In genomic region chr10:41609475-41609874, GRCm38 (mm10) we compare ENCODE assay signal across 21 mouse cellular contexts.
DNase-seq lines count a peak whose midpoint lies in the region; ATAC-seq and TF ChIP-seq lines count a peak whose summit lies in the region.
"Had no signal": no experiment of that assay in that cellular context is flagged by ENCODE, and none has a peak within 500 bp of the region (broad histone marks: within the 10 kb centered on the region; RNA-seq: fewer than 3 reads in every experiment).

No protein-coding gene starts in this region.

- H3K36me3 ChIP-seq in kidney, adult 2 months (ENCODE audit: control insufficient read depth, insufficient read depth, low read length), result no peaks in the 10 kb centered on the region
- no peaks in the 10 kb centered on the region for H3K36me3 ChIP-seq in kidney, embryonic 14.5 days (ENCODE audit: control insufficient read depth, insufficient read depth, low read length)
- H3K36me3 ChIP-seq in small intestine, adult 2 months (ENCODE audit: control insufficient read depth, insufficient read depth, low read length), result no peaks in the 10 kb centered on the region
- no peaks in the 10 kb centered on the region for H3K36me3 ChIP-seq in thymus, adult 2 months (ENCODE audit: control insufficient read depth, insufficient read depth, low read length)
- H3K36me3 ChIP-seq: embryonic facial prominence, embryonic 10.5 days; G1E; hindbrain, embryonic 13.5 days had no signal

- DNase-seq in kidney, adult 2 months, result peak; percentile 72
- peak; percentile 49 for DNase-seq in kidney, adult 8-10 months
- no peak for DNase-seq in lung, adult 2 months
- no peak for DNase-seq in cerebellum, adult 18-20 months
- DNase-seq in thymus, adult 2 months, result no peak
- DNase-seq: adrenal gland, adult 2 months; cerebellum, adult 11 months; cerebellum, postnatal 10 days; forebrain, postnatal 0 days; gastrocnemius, postnatal 25 days; thymus, postnatal 36 days had no signal

- no peak overlapping the region for H3K9ac ChIP-seq in kidney, embryonic 14.5 days (ENCODE audit: low read depth, low read length)
- H3K9ac ChIP-seq: forebrain, postnatal 0 days; hindbrain, embryonic 13.5 days had no signal

- TF ChIP-seq POLR2A in kidney, adult 2 months (IDR thresholded peaks at IDR 0.05; ENCODE audit: low read depth, low read length), result no peak
- no peak; the same call in 1 of the 2 replicates for TF ChIP-seq POLR2A in small intestine, adult 2 months (IDR thresholded peaks at IDR 0.05; ENCODE audit: low read depth, low read length)
- TF ChIP-seq POLR2A in lung, adult 2 months (IDR thresholded peaks at IDR 0.05; ENCODE audit: borderline replicate concordance, extremely low read depth, low read depth, low read length), result no peak
- TF ChIP-seq POLR2A in thymus, adult 2 months (IDR thresholded peaks at IDR 0.05; ENCODE audit: control insufficient read depth, extremely low read depth, insufficient read depth, low read length, poor library complexity), result no peak

- H3K4me3 ChIP-seq in kidney, adult 2 months (ENCODE audit: insufficient read depth, low read depth, low read length), result no peak overlapping the region
- no peak overlapping the region for H3K4me3 ChIP-seq in kidney, embryonic 14.5 days (ENCODE audit: low read length)
- H3K4me3 ChIP-seq in small intestine, adult 2 months (ENCODE audit: low read depth, low read length), result no peak overlapping the region
- H3K4me3 ChIP-seq in lung, adult 2 months (replicated peaks; ENCODE audit: extremely low read depth, low read depth, low read length), result no peak overlapping the region
- no peak overlapping the region for H3K4me3 ChIP-seq in thymus, adult 2 months (ENCODE audit: control insufficient read depth, insufficient read depth, low read length)
- H3K4me3 ChIP-seq: embryonic facial prominence, embryonic 10.5 days; hindbrain, embryonic 13.5 days had no signal

- no peaks in the 10 kb centered on the region for H3K9me3 ChIP-seq in kidney, embryonic 14.5 days (ENCODE audit: control insufficient read depth, low read length)
- H3K9me3 ChIP-seq: embryonic facial prominence, embryonic 10.5 days; G1E; hindbrain, embryonic 13.5 days had no signal

- peaks cover 17% of the 10 kb centered on the region for H3K4me1 ChIP-seq in kidney, adult 2 months (ENCODE audit: control insufficient read depth, insufficient read depth, low read length)
- no peaks in the 10 kb centered on the region for H3K4me1 ChIP-seq in kidney, embryonic 14.5 days (ENCODE audit: control insufficient read depth, insufficient read depth, low read length)
- H3K4me1 ChIP-seq in small intestine, adult 2 months (ENCODE audit: control insufficient read depth, insufficient read depth, insufficient read length, low read length), result peaks cover 20% of the 10 kb centered on the region
- 0 out of 2 replicates have a peak, but pooled peaks cover 4% of the 10 kb centered on the region for H3K4me1 ChIP-seq in lung, adult 2 months (ENCODE audit: control insufficient read depth, insufficient read depth, low read length)
- H3K4me1 ChIP-seq in thymus, adult 2 months (replicated peaks; ENCODE audit: control insufficient read depth, insufficient read depth, low read length), result peaks cover 27% of the 10 kb centered on the region
- H3K4me1 ChIP-seq: hindbrain, embryonic 13.5 days had no signal

- no peak for TF ChIP-seq CTCF in kidney, adult 2 months (conservative IDR thresholded peaks at IDR 0.05; ENCODE audit: insufficient read depth, insufficient read length, low read depth, low read length)
- no peak for TF ChIP-seq CTCF in small intestine, adult 2 months (IDR thresholded peaks at IDR 0.05; ENCODE audit: extremely low read depth, insufficient read length, insufficient replicate concordance, low read depth, low read length)
- TF ChIP-seq CTCF in lung, adult 2 months (IDR thresholded peaks at IDR 0.05; ENCODE audit: insufficient read depth, low read length), result no peak
- no peak for TF ChIP-seq CTCF in thymus, adult 2 months (IDR thresholded peaks at IDR 0.05; ENCODE audit: borderline replicate concordance, control insufficient read depth, extremely low read depth, insufficient read depth, low read length, poor library complexity)

- WGBS in kidney, adult 2 months, result 44% methylated on average over 1 of the region's 1 CpGs
- 78% methylated on average over 1 of the region's 1 CpGs for WGBS in kidney, embryonic 14.5 days
- 30% methylated on average over 1 of the region's 1 CpGs for WGBS in small intestine, adult 2 months
- WGBS in lung, adult 2 months, result 58% methylated on average over 1 of the region's 1 CpGs
- 86% methylated on average over 1 of the region's 1 CpGs for WGBS in thymus, adult 2 months

- no peak overlapping the region for H3K27ac ChIP-seq in kidney, adult 2 months (ENCODE audit: insufficient read depth, low read depth, low read length)
- no peak overlapping the region for H3K27ac ChIP-seq in kidney, embryonic 14.5 days (ENCODE audit: low read depth, low read length)
- peak overlapping the region; percentile 48 for H3K27ac ChIP-seq in small intestine, adult 2 months (ENCODE audit: insufficient read depth, low read depth, low read length)
- no peak overlapping the region for H3K27ac ChIP-seq in thymus, adult 2 months (ENCODE audit: control insufficient read depth, insufficient read depth, low read length)
- H3K27ac ChIP-seq: embryonic facial prominence, embryonic 10.5 days; hindbrain, embryonic 13.5 days; macrophage had no signal

- H3K4me2 ChIP-seq in kidney, embryonic 14.5 days (replicated peaks; ENCODE audit: low read depth, low read length), result no peak overlapping the region
- H3K4me2 ChIP-seq: hindbrain, embryonic 13.5 days; midbrain, embryonic 11.5 days had no signal

- no peak for ATAC-seq in kidney, embryonic 14.5 days (ENCODE audit: low FRiP score, low TSS enrichment)
- ATAC-seq: forebrain, postnatal 0 days; inflammation-experienced regulatory T-cells, adult 6 months; lung, postnatal 0 days; Patski had no signal

- H3K27me3 ChIP-seq in kidney, adult 2 months (replicated peaks; ENCODE audit: control insufficient read depth, insufficient read depth, low read length), result no peaks in the 10 kb centered on the region
- no peaks in the 10 kb centered on the region for H3K27me3 ChIP-seq in kidney, embryonic 14.5 days (ENCODE audit: control insufficient read depth, insufficient read depth, low read length)
- H3K27me3 ChIP-seq in small intestine, adult 2 months (ENCODE audit: control insufficient read depth, insufficient read depth, low read length), result no peaks in the 10 kb centered on the region
- H3K27me3 ChIP-seq in thymus, adult 2 months (ENCODE audit: control insufficient read depth, insufficient read depth, low read length), result no peaks in the 10 kb centered on the region
- H3K27me3 ChIP-seq: hindbrain, embryonic 13.5 days; Patski had no signal

Comparison
In these comparisons a context has a peak if more than half of its experiments do, and no peak if none do; other contexts are left out.
1. DNase-seq: peak in kidney, adult 2 months (single experiment) and kidney, adult 8-10 months (2 of 2); none in lung, adult 2 months (single experiment), cerebellum, adult 18-20 months (0 of 2) and thymus, adult 2 months (single experiment).